Mouse (Mus musculus) embryo, embryonic 10 days (tissue): ENCODE data around the gene Hoxd8.

Source experiments
- DNase-seq: peaks from one replicate; pipeline ENCODE4 v3.0.0-alpha.2; 2015; ENCODE audit warnings: low spot score

Hoxd8 gene

GRCm38 (mm10) chr2:74699053-74699430, 5.4 kb upstream of the Hoxd8 start:
- DNase-seq = peak; percentile 35

GRCm38 (mm10) chr2:74699664-74700545, 4.5 kb upstream of the Hoxd8 start:
- DNase-seq = peak; percentile 33

- DNase-seq = peak; percentile 65
Measured at GRCm38 (mm10) chr2:74700546-74701112, 3.8 kb upstream of the Hoxd8 start.

- peak; percentile 90 for DNase-seq
Measured at GRCm38 (mm10) chr2:74701949-74702819, 2.2 kb upstream of the Hoxd8 start.

GRCm38 (mm10) chr2:74702820-74703219, 1.6 kb upstream of the Hoxd8 start:
- DNase-seq = no peak

- no peak for DNase-seq
Measured at GRCm38 (mm10) chr2:74703317-74703716, 1.1 kb upstream of the Hoxd8 start.

- peak; percentile 49 for DNase-seq
Measured at GRCm38 (mm10) chr2:74703720-74704392, 559 bp upstream of the Hoxd8 start.

GRCm38 (mm10) chr2:74704999-74705466, 618 bp downstream of the Hoxd8 start:
- peak; percentile 27 for DNase-seq

GRCm38 (mm10) chr2:74705467-74706089, 1.2 kb downstream of the Hoxd8 start:
- DNase-seq = peak; percentile 57

GRCm38 (mm10) chr2:74706393-74706960, 2.1 kb downstream of the Hoxd8 start:
- DNase-seq = no peak

GRCm38 (mm10) chr2:74707599-74707998, 3.2 kb downstream of the Hoxd8 start:
- no peak for DNase-seq

- peak; percentile 32 for DNase-seq
Measured at GRCm38 (mm10) chr2:74708676-74709075, 4.3 kb downstream of the Hoxd8 start.

GRCm38 (mm10) chr2:74709465-74710419, 5.3 kb downstream of the Hoxd8 start:
- DNase-seq = no peak

- DNase-seq = peak; percentile 45
Measured at GRCm38 (mm10) chr2:74710929-74711543, 6.6 kb downstream of the Hoxd8 start.

GRCm38 (mm10) chr2:74711721-74712621, 7.6 kb downstream of the Hoxd8 start, which contains the start of the genes Hoxd3 and Hoxd4:
Hoxd3 (plus strand) TSS chr2:74711927.
Hoxd4 (plus strand) TSS chr2:74711929.
- DNase-seq = peak; percentile 75

- DNase-seq = peak; percentile 34
Measured at GRCm38 (mm10) chr2:74713239-74714150, 9.1 kb downstream of the Hoxd8 start.
